Mouse (Mus musculus): ENCODE data around the gene Hist2h2ac. TPM values are rescaled to one million over a fixed set of nuclear protein-coding genes. Genes with fewer than 3 reads are reported as not detected.

Hist2h2ac gene
- total RNA-seq, 2 experiments from 2014 or later: 18.3 to 1,495 TPM

Other genes starting within 250 kb of the Hist2h2ac start
- gene Plekho1, start 224.9 kb downstream of the Hist2h2ac start, total RNA-seq (2015; ENCODE audit: low replicate concordance): 6.7 and 10.8 TPM in 2 replicates
- 8.2 and 10.1 TPM in 2 replicates for gene Plekho1, start 224.9 kb downstream of the Hist2h2ac start, total RNA-seq (2017; ENCODE audit: low replicate concordance)
- 2.5 and 14.2 TPM in 2 replicates for gene Vps45, start 162.4 kb downstream of the Hist2h2ac start, total RNA-seq (2015; ENCODE audit: low replicate concordance)
- gene Vps45, start 162.4 kb downstream of the Hist2h2ac start, total RNA-seq (2017; ENCODE audit: low replicate concordance): 5.1 and 7.1 TPM in 2 replicates
- gene Otud7b, start 116.4 kb downstream of the Hist2h2ac start, total RNA-seq (2015; ENCODE audit: low replicate concordance): 1.0 and 2.1 TPM in 2 replicates
- 6.1 and 12.8 TPM in 2 replicates for gene Otud7b, start 116.4 kb downstream of the Hist2h2ac start, total RNA-seq (2017; ENCODE audit: low replicate concordance)
- gene Mtmr11, start 58.9 kb downstream of the Hist2h2ac start, total RNA-seq (2015; ENCODE audit: low replicate concordance): not detected in 2 replicates
- 0.34 TPM in 1 of 2 replicates, not detected in the other for gene Mtmr11, start 58.9 kb downstream of the Hist2h2ac start, total RNA-seq (2017; ENCODE audit: low replicate concordance)
- gene Sf3b4, start 48.5 kb downstream of the Hist2h2ac start, total RNA-seq (2015; ENCODE audit: low replicate concordance): 20.9 and 24.9 TPM in 2 replicates
- gene Sf3b4, start 48.5 kb downstream of the Hist2h2ac start, total RNA-seq (2017; ENCODE audit: low replicate concordance): 3.6 and 3.8 TPM in 2 replicates
- gene Sv2a, start 39.7 kb downstream of the Hist2h2ac start, total RNA-seq (2015; ENCODE audit: low replicate concordance): not detected in 2 replicates
- gene Sv2a, start 39.7 kb downstream of the Hist2h2ac start, total RNA-seq (2017; ENCODE audit: low replicate concordance): not detected in 2 replicates
- 8.8 TPM in 1 of 2 replicates, not detected in the other for gene Bola1, start 1.2 kb downstream of the Hist2h2ac start, total RNA-seq (2015; ENCODE audit: low replicate concordance)
- 3.2 and 5.9 TPM in 2 replicates for gene Bola1, start 1.2 kb downstream of the Hist2h2ac start, total RNA-seq (2017; ENCODE audit: low replicate concordance)
- gene Hist2h2ab, start 1.0 kb downstream of the Hist2h2ac start, total RNA-seq (2015; ENCODE audit: low replicate concordance): 6.5 TPM in 1 of 2 replicates, not detected in the other
- gene Hist2h2ab, start 1.0 kb downstream of the Hist2h2ac start, total RNA-seq (2017; ENCODE audit: low replicate concordance): 35.6 and 94.8 TPM in 2 replicates
- 19.2 and 22.6 TPM in 2 replicates for gene Hist2h2be, start 239 bp upstream of the Hist2h2ac start, total RNA-seq (2015; ENCODE audit: low replicate concordance)
- 19.5 and 32.7 TPM in 2 replicates for gene Hist2h2be, start 239 bp upstream of the Hist2h2ac start, total RNA-seq (2017; ENCODE audit: low replicate concordance)
- 139 and 198 TPM in 2 replicates for gene Hist2h3c2, start 18.2 kb upstream of the Hist2h2ac start, total RNA-seq (2015; ENCODE audit: low replicate concordance)
- gene Hist2h3c2, start 18.2 kb upstream of the Hist2h2ac start, total RNA-seq (2017; ENCODE audit: low replicate concordance): 86.0 and 97.2 TPM in 2 replicates
- gene Hist2h2aa2, start 19.4 kb upstream of the Hist2h2ac start, total RNA-seq (2015; ENCODE audit: low replicate concordance): 65.5 and 89.0 TPM in 2 replicates
- gene Hist2h2aa2, start 19.4 kb upstream of the Hist2h2ac start, total RNA-seq (2017; ENCODE audit: low replicate concordance): 1,562 and 3,181 TPM in 2 replicates
- not detected in 2 replicates for gene Hist2h2aa1, start 24.6 kb upstream of the Hist2h2ac start, total RNA-seq (2015; ENCODE audit: low replicate concordance)
- 1,803 and 3,861 TPM in 2 replicates for gene Hist2h2aa1, start 24.6 kb upstream of the Hist2h2ac start, total RNA-seq (2017; ENCODE audit: low replicate concordance)
- 16.7 and 20.9 TPM in 2 replicates for gene Hist2h3c1, start 25.8 kb upstream of the Hist2h2ac start, total RNA-seq (2015; ENCODE audit: low replicate concordance)
- 15.1 TPM in 1 of 2 replicates, not detected in the other for gene Hist2h3c1, start 25.8 kb upstream of the Hist2h2ac start, total RNA-seq (2017; ENCODE audit: low replicate concordance)
- 114 and 128 TPM in 2 replicates for gene Hist2h4, start 42.4 kb upstream of the Hist2h2ac start, total RNA-seq (2015; ENCODE audit: low replicate concordance)
- gene Hist2h4, start 42.4 kb upstream of the Hist2h2ac start, total RNA-seq (2017; ENCODE audit: low replicate concordance): 46.8 and 67.0 TPM in 2 replicates
- 373 and 489 TPM in 2 replicates for gene Hist2h3b, start 47.8 kb upstream of the Hist2h2ac start, total RNA-seq (2015; ENCODE audit: low replicate concordance)
- 312 and 340 TPM in 2 replicates for gene Hist2h3b, start 47.8 kb upstream of the Hist2h2ac start, total RNA-seq (2017; ENCODE audit: low replicate concordance)
- 715 and 759 TPM in 2 replicates for gene Hist2h2bb, start 48.9 kb upstream of the Hist2h2ac start, total RNA-seq (2015; ENCODE audit: low replicate concordance)
- gene Hist2h2bb, start 48.9 kb upstream of the Hist2h2ac start, total RNA-seq (2017; ENCODE audit: low replicate concordance): 2,995 and 4,039 TPM in 2 replicates
- gene Fcgr1, start 73.1 kb upstream of the Hist2h2ac start, total RNA-seq (2015; ENCODE audit: low replicate concordance): 9.0 and 10.8 TPM in 2 replicates
- gene Fcgr1, start 73.1 kb upstream of the Hist2h2ac start, total RNA-seq (2017; ENCODE audit: low replicate concordance): 4.0 and 4.5 TPM in 2 replicates
- gene BC107364, start 231.4 kb upstream of the Hist2h2ac start, total RNA-seq (2015; ENCODE audit: low replicate concordance): not detected in 2 replicates
- gene BC107364, start 231.4 kb upstream of the Hist2h2ac start, total RNA-seq (2017; ENCODE audit: low replicate concordance): not detected in 2 replicates